Mouse (Mus musculus) limb, embryonic 11.5 days (tissue): Measurements from ENCODE around the gene Gm47955. TPM values are rescaled to one million over a fixed set of nuclear protein-coding genes. Genes with fewer than 3 reads are reported as not detected.

Experiments
- ATAC-seq: fragments of 200-750 bp; cut with Nextera tagmentation; 2 replicates; pipeline ENCODE4 v1.8.0; 2017; ENCODE audit warnings: low read depth; ENCODE audit not compliant: insufficient number of reproducible peaks, low FRiP score, low TSS enrichment
- DNase-seq: peaks from one replicate; pipeline ENCODE4 v3.0.0-alpha.2; 2015; ENCODE audit warnings: low spot score
- H3K27ac ChIP-seq: fragments of 300-500 bp; sonication (generic); replicated peaks from 2 replicates; pipeline ENCODE4 v1.5.1; 2014; ENCODE audit warnings: low read depth, mild to moderate bottlenecking, low read length
- H3K27me3 ChIP-seq: fragments of 300-500 bp; sonication (generic); 2 replicates; pipeline ENCODE4 v1.6.1; 2014; ENCODE audit warnings: mild to moderate bottlenecking, low read length, mixed read lengths; ENCODE audit not compliant: control insufficient read depth, insufficient read depth
- H3K36me3 ChIP-seq: fragments of 300-500 bp; sonication (generic); 2 replicates; pipeline ENCODE4 v1.6.1; 2014; ENCODE audit warnings: mild to moderate bottlenecking, low read length, moderate library complexity, mixed read lengths; ENCODE audit not compliant: control insufficient read depth, insufficient read depth
- H3K4me1 ChIP-seq: fragments of 300-500 bp; sonication (generic); 2 replicates; pipeline ENCODE4 v1.6.1; 2014; ENCODE audit warnings: low read length, mixed read lengths; ENCODE audit not compliant: control insufficient read depth, insufficient read depth
- H3K4me2 ChIP-seq: fragments of 300-500 bp; sonication (generic); 2 replicates; pipeline ENCODE4 v1.6.1; 2014; ENCODE audit warnings: low read depth, mild to moderate bottlenecking, moderate library complexity; ENCODE audit not compliant: severe bottlenecking
- H3K4me3 ChIP-seq: fragments of 300-500 bp; sonication (generic); 2 replicates; pipeline ENCODE4 v1.5.1; 2014; ENCODE audit warnings: low read depth, low read length
- H3K9ac ChIP-seq: fragments of 300-500 bp; sonication (generic); 2 replicates; pipeline ENCODE4 v1.6.1; 2014; ENCODE audit warnings: mild to moderate bottlenecking, low read length
- H3K9me3 ChIP-seq: fragments of 300-500 bp; sonication (generic); 2 replicates; pipeline ENCODE4 v1.6.1; 2016; ENCODE audit warnings: low read length; ENCODE audit not compliant: control insufficient read depth
- WGBS: fragments of 180-500 bp; shearing (Covaris S2); extraction: QIAGEN DNeasy Blood & Tissue Kit; methylation state at CpG from one replicate; pipeline ENCODE4 v1.1.7; 2014; 5-methylcytosine and 5-hydroxymethylcytosine counted together
- polyA plus RNA-seq: library from polyadenylated mRNA; unstranded; fragments of >200 nt; fragmentation: Nextera tagmentation; extraction: Ambion mirVana; gene quantifications from 2 replicates; pipeline ENCODE4 v1.2.1, GENCODE M21; 2014

Gene Gm47955
- polyA plus RNA-seq, 1 experiment from 2014 or later, result not detected

- Histone ChIP-seq H3K4me3 (no peak overlapping the region), H3K27me3 (no peaks in the 10 kb centered on the region), H3K36me3 (no peaks in the 10 kb centered on the region), H3K9me3 (no peaks in the 10 kb centered on the region), H3K9ac (no peak overlapping the region), H3K4me2 (no peak overlapping the region), H3K27ac (no peak overlapping the region), H3K4me1 (no peaks in the 10 kb centered on the region)
- no peak for DNase-seq
- ATAC-seq, result no peak
- whole genome bisulfite sequencing, result 80% methylated on average over 8 of the region's 8 CpGs
Measured at GRCm38 (mm10) chr1:83006218-83007179, 46.4 kb downstream of the Gm47955 start.

- DNase-seq (no peak), ATAC-seq (no peak)
- H3K4me3 ChIP-seq, result no peak overlapping the region
- H3K4me1 ChIP-seq, result no peaks in the 10 kb centered on the region
- no peaks in the 10 kb centered on the region for H3K9me3 ChIP-seq
- H3K27ac ChIP-seq, result no peak overlapping the region
- H3K36me3 ChIP-seq, result no peaks in the 10 kb centered on the region
- no peak overlapping the region for H3K4me2 ChIP-seq
- H3K9ac ChIP-seq, result no peak overlapping the region
- 69% methylated on average over 6 of the region's 6 CpGs for WGBS
- H3K27me3 ChIP-seq, result no peaks in the 10 kb centered on the region
Measured at GRCm38 (mm10) chr1:83007471-83007870, 47.4 kb downstream of the Gm47955 start.

Other genes starting within 250 kb of the Gm47955 start
- gene Mff, start 235.4 kb upstream of the Gm47955 start, polyA plus RNA-seq, result 233 and 234 TPM in 2 replicates
- gene Tm4sf20, start 191.8 kb upstream of the Gm47955 start, polyA plus RNA-seq, result not detected in 2 replicates
- not detected in 2 replicates for gene Gm47791, start 189.0 kb upstream of the Gm47955 start, polyA plus RNA-seq
- 39.8 and 42.1 TPM in 2 replicates for gene Agfg1, start 120.8 kb upstream of the Gm47955 start, polyA plus RNA-seq
- gene A030005L19Rik, start 47.0 kb upstream of the Gm47955 start, polyA plus RNA-seq, result 0.33 TPM in 1 of 2 replicates, not detected in the other
- not detected in 2 replicates for gene A030014E15Rik, start 35.4 kb upstream of the Gm47955 start, polyA plus RNA-seq
- not detected in 2 replicates for gene Gm6217, start 28.9 kb upstream of the Gm47955 start, polyA plus RNA-seq
- gene A030003K21Rik, start 16.9 kb upstream of the Gm47955 start, polyA plus RNA-seq, result not detected in 2 replicates
- not detected in 2 replicates for gene Gm7544, start 4.3 kb upstream of the Gm47955 start, polyA plus RNA-seq
- gene Gm47959, start 40.3 kb downstream of the Gm47955 start, polyA plus RNA-seq, result not detected in 2 replicates
- 0.83 and 1.6 TPM in 2 replicates for gene Slc19a3, start 78.2 kb downstream of the Gm47955 start, polyA plus RNA-seq
- not detected in 2 replicates for gene Krtap28-10, start 82.2 kb downstream of the Gm47955 start, polyA plus RNA-seq
- not detected in 2 replicates for gene Gm47969, start 84.6 kb downstream of the Gm47955 start, polyA plus RNA-seq
- gene A030005K14Rik, start 99.1 kb downstream of the Gm47955 start, polyA plus RNA-seq, result not detected in 2 replicates
- not detected in 2 replicates for gene Krtap28-13, start 100.6 kb downstream of the Gm47955 start, polyA plus RNA-seq
- gene Ccl20, start 156.5 kb downstream of the Gm47955 start, polyA plus RNA-seq, result not detected in 2 replicates
- gene Daw1, start 199.5 kb downstream of the Gm47955 start, polyA plus RNA-seq, result 0.11 TPM in 1 of 2 replicates, not detected in the other